Mouse (Mus musculus): ENCODE data around the gene Tppp3. TPM values are rescaled to one million over a fixed set of nuclear protein-coding genes. Genes with fewer than 3 reads are reported as not detected.

The Tppp3 gene
- polyA plus RNA-seq, 1 experiment, result 21.5 TPM

GRCm38 (mm10) chr8:105442661-105443060, 28.7 kb downstream of the Tppp3 start:
- Histone ChIP-seq H3K4me3 (ENCODE audit: control insufficient read depth, low read depth, low read length) (no peak overlapping the region), H3K27me3 (ENCODE audit: control insufficient read depth, insufficient read depth, low read length) (no peaks in the 10 kb centered on the region), H3K4me1 (ENCODE audit: control insufficient read depth, insufficient read depth, low read length) (no peaks in the 10 kb centered on the region), H3K27ac (ENCODE audit: control insufficient read depth, insufficient read depth, low read depth, low read length) (no peak overlapping the region), H3K36me3 (ENCODE audit: control insufficient read depth, insufficient read depth, low read length) (no peaks in the 10 kb centered on the region)
- TF ChIP-seq CTCF (IDR thresholded peaks at IDR 0.05; ENCODE audit: control insufficient read depth, insufficient read depth, insufficient replicate concordance, low read depth, low read length) (no peak), POLR2A (IDR thresholded peaks at IDR 0.05; ENCODE audit: control insufficient read depth, low read depth, low read length) (no peak)

- Histone ChIP-seq H3K27ac (ENCODE audit: control insufficient read depth, insufficient read depth, low read depth, low read length) (no peak overlapping the region), H3K4me3 (ENCODE audit: control insufficient read depth, low read depth, low read length) (no peak overlapping the region), H3K27me3 (ENCODE audit: control insufficient read depth, insufficient read depth, low read length) (no peaks in the 10 kb centered on the region), H3K4me1 (ENCODE audit: control insufficient read depth, insufficient read depth, low read length) (no peaks in the 10 kb centered on the region), H3K36me3 (ENCODE audit: control insufficient read depth, insufficient read depth, low read length) (no peaks in the 10 kb centered on the region)
- TF ChIP-seq POLR2A (IDR thresholded peaks at IDR 0.05; ENCODE audit: control insufficient read depth, low read depth, low read length), result no peak
- TF ChIP-seq CTCF (IDR thresholded peaks at IDR 0.05; ENCODE audit: control insufficient read depth, insufficient read depth, insufficient replicate concordance, low read depth, low read length), result peak; percentile 40; the same call in 1 of the 2 replicates
Observed at GRCm38 (mm10) chr8:105441433-105441832, 29.9 kb downstream of the Tppp3 start.

- TF ChIP-seq POLR2A (IDR thresholded peaks at IDR 0.05; ENCODE audit: control insufficient read depth, low read depth, low read length) (no peak), CTCF (IDR thresholded peaks at IDR 0.05; ENCODE audit: control insufficient read depth, insufficient read depth, insufficient replicate concordance, low read depth, low read length) (peak; percentile 28; the same call in 1 of the 2 replicates)
- no peaks in the 10 kb centered on the region for H3K4me1 ChIP-seq (ENCODE audit: control insufficient read depth, insufficient read depth, low read length)
- no peak overlapping the region for H3K27ac ChIP-seq (ENCODE audit: control insufficient read depth, insufficient read depth, low read depth, low read length)
- no peak overlapping the region for H3K4me3 ChIP-seq (ENCODE audit: control insufficient read depth, low read depth, low read length)
- no peaks in the 10 kb centered on the region for H3K27me3 ChIP-seq (ENCODE audit: control insufficient read depth, insufficient read depth, low read length)
- no peaks in the 10 kb centered on the region for H3K36me3 ChIP-seq (ENCODE audit: control insufficient read depth, insufficient read depth, low read length)
Observed at GRCm38 (mm10) chr8:105438865-105439264, 32.5 kb downstream of the Tppp3 start.

GRCm38 (mm10) chr8:105437078-105437748, 34.1 kb downstream of the Tppp3 start:
- Histone ChIP-seq H3K27ac (ENCODE audit: control insufficient read depth, insufficient read depth, low read depth, low read length) (no peak overlapping the region), H3K4me3 (ENCODE audit: control insufficient read depth, low read depth, low read length) (no peak overlapping the region), H3K36me3 (ENCODE audit: control insufficient read depth, insufficient read depth, low read length) (no peaks in the 10 kb centered on the region), H3K27me3 (ENCODE audit: control insufficient read depth, insufficient read depth, low read length) (no peaks in the 10 kb centered on the region), H3K4me1 (ENCODE audit: control insufficient read depth, insufficient read depth, low read length) (no peaks in the 10 kb centered on the region)
- no peak for TF ChIP-seq POLR2A (IDR thresholded peaks at IDR 0.05; ENCODE audit: control insufficient read depth, low read depth, low read length)
- TF ChIP-seq CTCF (IDR thresholded peaks at IDR 0.05; ENCODE audit: control insufficient read depth, insufficient read depth, insufficient replicate concordance, low read depth, low read length), result no peak

- H3K27me3 ChIP-seq (ENCODE audit: control insufficient read depth, insufficient read depth, low read length), result no peaks in the 10 kb centered on the region
- no peak overlapping the region for H3K4me3 ChIP-seq (ENCODE audit: control insufficient read depth, low read depth, low read length)
- no peak overlapping the region for H3K27ac ChIP-seq (ENCODE audit: control insufficient read depth, insufficient read depth, low read depth, low read length)
- H3K4me1 ChIP-seq (ENCODE audit: control insufficient read depth, insufficient read depth, low read length), result no peaks in the 10 kb centered on the region
- TF ChIP-seq CTCF (IDR thresholded peaks at IDR 0.05; ENCODE audit: control insufficient read depth, insufficient read depth, insufficient replicate concordance, low read depth, low read length) (no peak), POLR2A (IDR thresholded peaks at IDR 0.05; ENCODE audit: control insufficient read depth, low read depth, low read length) (no peak)
- H3K36me3 ChIP-seq (ENCODE audit: control insufficient read depth, insufficient read depth, low read length), result no peaks in the 10 kb centered on the region
Observed at GRCm38 (mm10) chr8:105436218-105436617, 35.1 kb downstream of the Tppp3 start.

GRCm38 (mm10) chr8:105434136-105434535, 37.2 kb downstream of the Tppp3 start:
- Histone ChIP-seq H3K27ac (ENCODE audit: control insufficient read depth, insufficient read depth, low read depth, low read length) (no peak overlapping the region), H3K4me1 (ENCODE audit: control insufficient read depth, insufficient read depth, low read length) (no peaks in the 10 kb centered on the region), H3K27me3 (ENCODE audit: control insufficient read depth, insufficient read depth, low read length) (no peaks in the 10 kb centered on the region), H3K36me3 (ENCODE audit: control insufficient read depth, insufficient read depth, low read length) (no peaks in the 10 kb centered on the region), H3K4me3 (ENCODE audit: control insufficient read depth, low read depth, low read length) (no peak overlapping the region)
- no peak for TF ChIP-seq POLR2A (IDR thresholded peaks at IDR 0.05; ENCODE audit: control insufficient read depth, low read depth, low read length)
- no peak for TF ChIP-seq CTCF (IDR thresholded peaks at IDR 0.05; ENCODE audit: control insufficient read depth, insufficient read depth, insufficient replicate concordance, low read depth, low read length)

GRCm38 (mm10) chr8:105433511-105433910, 37.8 kb downstream of the Tppp3 start:
- H3K27ac ChIP-seq (ENCODE audit: control insufficient read depth, insufficient read depth, low read depth, low read length), result no peak overlapping the region
- no peaks in the 10 kb centered on the region for H3K27me3 ChIP-seq (ENCODE audit: control insufficient read depth, insufficient read depth, low read length)

More at GRCm38 (mm10) chr8:105433511-105433910, 37.8 kb downstream of the Tppp3 start:
- TF ChIP-seq POLR2A (IDR thresholded peaks at IDR 0.05; ENCODE audit: control insufficient read depth, low read depth, low read length), result no peak
- TF ChIP-seq CTCF (IDR thresholded peaks at IDR 0.05; ENCODE audit: control insufficient read depth, insufficient read depth, insufficient replicate concordance, low read depth, low read length), result no peak
- no peak overlapping the region for H3K4me3 ChIP-seq (ENCODE audit: control insufficient read depth, low read depth, low read length)
- H3K4me1 ChIP-seq (ENCODE audit: control insufficient read depth, insufficient read depth, low read length), result no peaks in the 10 kb centered on the region
- H3K36me3 ChIP-seq (ENCODE audit: control insufficient read depth, insufficient read depth, low read length), result no peaks in the 10 kb centered on the region

Data from testis, adult 2 months (tissue).